Mouse (Mus musculus) cerebellum, adult 2 months (tissue): Measurements from ENCODE around the gene Cdc42bpa. TPM values are rescaled to one million over a fixed set of nuclear protein-coding genes. Genes with fewer than 3 reads are reported as not detected.

ENCODE experiments used
- DNase-seq, 2 experiments: peaks; one replicate each; pipeline ENCODE4 v3.0.0; 2021
- H3K27ac ChIP-seq: fragments of 200-500 bp; 2 replicates; pipeline ENCODE4 v1.5.1; 2012; ENCODE audit warnings: low read length, control low read depth, inconsistent platforms; ENCODE audit not compliant: insufficient read depth
- H3K27me3 ChIP-seq: fragments of 200-500 bp; 2 replicates; pipeline ENCODE4 v1.6.1; 2012; ENCODE audit warnings: inconsistent platforms, mild to moderate bottlenecking, low read length, moderate library complexity; ENCODE audit not compliant: control insufficient read depth, insufficient read depth
- H3K4me1 ChIP-seq: fragments of 200-500 bp; 2 replicates; pipeline ENCODE4 v1.6.1; 2011; ENCODE audit warnings: low read length; ENCODE audit not compliant: control insufficient read depth, insufficient read depth
- H3K4me3 ChIP-seq: fragments of 200-500 bp; replicated peaks from 2 replicates; pipeline ENCODE3; 2011; ENCODE audit warnings: mild to moderate bottlenecking, low read depth, low read length, control low read depth; ENCODE audit not compliant: insufficient read depth
- CTCF ChIP-seq: fragments of 200-500 bp; IDR thresholded peaks from 2 replicates; pipeline ENCODE4 v1.5.1; 2011; ENCODE audit warnings: low read depth, mild to moderate bottlenecking, control low read depth, low read length, moderate library complexity, borderline replicate concordance; ENCODE audit not compliant: insufficient read depth
- POLR2A ChIP-seq: fragments of 200-500 bp; IDR thresholded peaks from 2 replicates; pipeline ENCODE4 v1.6.1; 2011; ENCODE audit warnings: low read length, control low read depth, borderline replicate concordance; ENCODE audit not compliant: insufficient read depth
- WGBS: fragments of 180-500 bp; shearing (Covaris S2); methylation state at CpG from one replicate; pipeline ENCODE4 v1.1.7; 2018; 5-methylcytosine and 5-hydroxymethylcytosine counted together
- polyA plus RNA-seq: library from polyadenylated mRNA; depleted of rRNA; stranded (reverse); fragments of >200 nt; gene quantifications from 2 replicates; pipeline ENCODE4 v1.2.3, GENCODE M21; 2012

Gene Cdc42bpa
- polyA plus RNA-seq, 1 experiment: 145 TPM

DNA sequence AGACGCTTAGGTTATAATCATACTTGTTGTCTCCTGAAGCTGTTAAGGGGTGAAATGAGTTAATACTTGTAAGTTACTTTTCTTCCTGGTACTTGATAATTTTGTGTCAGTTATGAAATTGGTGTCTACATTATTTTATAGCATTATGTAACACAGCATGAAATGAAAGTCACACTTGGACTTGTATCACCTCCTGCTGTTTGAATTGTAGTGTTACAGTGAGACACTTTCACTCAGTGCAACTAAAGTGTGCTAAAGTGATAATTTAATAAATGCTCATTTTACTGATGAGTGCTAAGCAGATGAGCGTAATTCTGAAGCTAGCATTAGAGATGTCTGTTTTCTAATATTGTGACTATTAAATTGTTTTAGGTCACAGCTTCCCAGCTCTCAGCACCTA, 180.7 kb downstream of the Cdc42bpa start:
- no peak overlapping the region for H3K4me3 ChIP-seq
- H3K27me3 ChIP-seq: no peaks in the 10 kb centered on the region
- H3K4me1 ChIP-seq: no peaks in the 10 kb centered on the region
- DNase-seq: no peak
- WGBS: 89% methylated on average over 2 of the region's 2 CpGs
- no peak overlapping the region for H3K27ac ChIP-seq
- no peak for TF ChIP-seq POLR2A
- no peak for TF ChIP-seq CTCF

DNA sequence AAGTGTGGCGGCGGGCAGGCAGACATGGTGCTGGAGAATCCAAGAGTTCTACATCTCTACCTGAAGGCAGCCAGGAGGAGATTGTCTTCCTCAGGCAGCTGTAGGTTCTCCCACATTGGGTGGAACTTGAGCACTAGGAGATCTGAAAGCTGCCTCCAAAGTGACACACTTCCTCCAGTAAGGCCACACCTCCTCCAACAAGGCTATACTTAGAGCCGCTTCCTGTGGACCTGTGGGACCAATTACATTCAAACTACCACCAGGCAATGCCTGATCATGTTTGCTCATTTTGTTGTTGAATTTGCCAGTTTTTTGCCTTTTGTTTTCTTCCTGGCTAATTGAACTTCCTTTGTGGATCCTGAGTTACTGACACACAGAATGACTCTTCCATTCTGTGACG, 187.8 kb downstream of the Cdc42bpa start:
- H3K27ac ChIP-seq: no peak overlapping the region
- no peak for DNase-seq
- 88% methylated on average over 4 of the region's 4 CpGs for WGBS
- TF ChIP-seq POLR2A: no peak
- no peaks in the 10 kb centered on the region for H3K27me3 ChIP-seq
- H3K4me1 ChIP-seq: no peaks in the 10 kb centered on the region
- no peak overlapping the region for H3K4me3 ChIP-seq

DNA sequence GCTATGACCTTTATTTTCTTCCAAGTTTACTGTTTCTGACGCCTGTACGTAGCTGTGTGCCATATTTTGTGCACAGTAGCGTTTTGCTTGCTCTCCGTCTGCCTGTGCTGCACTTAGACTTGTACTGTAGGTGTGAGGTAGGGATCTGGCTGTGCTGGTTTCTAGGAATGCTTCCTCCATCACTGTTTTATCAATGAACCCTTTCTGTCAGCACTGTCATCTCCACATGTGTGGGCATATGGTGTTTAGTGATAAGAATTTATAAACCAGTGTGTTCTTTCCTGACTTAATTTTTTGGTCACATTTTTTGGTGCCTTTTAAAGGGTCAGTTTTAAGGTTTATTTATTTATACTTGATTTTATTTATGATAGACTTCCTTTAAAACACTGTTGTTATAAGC, 188.3 kb downstream of the Cdc42bpa start:
- no peak for TF ChIP-seq CTCF

DNA sequence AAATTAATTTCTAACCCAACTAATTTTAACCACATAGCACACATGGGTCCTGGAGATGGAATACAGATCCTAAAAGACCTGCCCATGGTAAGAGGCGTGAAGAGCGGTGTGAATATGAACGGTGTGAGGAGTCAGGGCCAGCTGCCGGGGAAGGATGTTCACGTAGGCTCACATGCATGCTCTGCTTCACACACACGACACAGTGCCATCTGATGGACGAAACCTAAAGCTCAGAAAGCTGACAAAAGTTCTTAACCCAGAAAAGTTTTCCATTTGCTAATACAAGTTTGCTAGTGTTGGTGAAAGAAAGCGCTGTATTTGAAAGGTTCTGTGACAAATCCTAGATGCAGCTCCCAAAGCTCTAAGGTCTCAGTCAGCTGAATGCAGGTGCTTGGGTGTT, 190.9 kb downstream of the Cdc42bpa start:
- H3K27ac ChIP-seq: no peak overlapping the region
- WGBS: 65% methylated on average over 8 of the region's 8 CpGs
- no peaks in the 10 kb centered on the region for H3K4me1 ChIP-seq
- H3K4me3 ChIP-seq: no peak overlapping the region
- TF ChIP-seq POLR2A: no peak
- TF ChIP-seq CTCF: peak; percentile 27; the same call in 1 of the 2 replicates
- DNase-seq: no peak
- H3K27me3 ChIP-seq: no peaks in the 10 kb centered on the region

More for the DNA sequence above, 188.3 kb downstream of the Cdc42bpa start:
- no peaks in the 10 kb centered on the region for H3K4me1 ChIP-seq
- no peaks in the 10 kb centered on the region for H3K27me3 ChIP-seq
- no peak overlapping the region for H3K27ac ChIP-seq
- 95% methylated on average over 4 of the region's 4 CpGs for WGBS
- DNase-seq: no peak
- H3K4me3 ChIP-seq: no peak overlapping the region

DNA sequence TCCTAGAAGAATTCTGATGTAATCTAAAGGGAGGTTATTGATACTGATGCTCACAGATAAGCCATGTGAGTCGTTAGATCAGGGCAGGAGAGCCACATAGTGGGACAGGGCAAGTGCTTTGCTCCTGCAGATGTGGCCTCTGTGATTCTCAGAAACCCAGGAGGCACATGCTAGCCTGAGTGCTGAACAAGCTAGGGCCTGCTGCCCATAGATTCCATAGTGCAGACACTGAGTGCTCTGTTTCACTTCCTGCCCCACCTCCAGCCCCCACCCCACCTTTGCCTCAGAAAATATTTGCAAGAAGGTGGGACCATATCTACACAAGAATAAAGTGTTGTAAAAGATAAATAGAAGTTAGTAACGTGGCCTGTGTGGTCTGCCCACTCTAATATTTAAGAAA, 198.4 kb downstream of the Cdc42bpa start:
- 90% methylated on average over 2 of the region's 2 CpGs for WGBS
- no peak for TF ChIP-seq POLR2A
- TF ChIP-seq CTCF: no peak
- H3K4me1 ChIP-seq: peaks cover 9% of the 10 kb centered on the region
- no peak for DNase-seq
- H3K27ac ChIP-seq: no peak overlapping the region
- no peak overlapping the region for H3K4me3 ChIP-seq
- H3K27me3 ChIP-seq: no peaks in the 10 kb centered on the region

DNA sequence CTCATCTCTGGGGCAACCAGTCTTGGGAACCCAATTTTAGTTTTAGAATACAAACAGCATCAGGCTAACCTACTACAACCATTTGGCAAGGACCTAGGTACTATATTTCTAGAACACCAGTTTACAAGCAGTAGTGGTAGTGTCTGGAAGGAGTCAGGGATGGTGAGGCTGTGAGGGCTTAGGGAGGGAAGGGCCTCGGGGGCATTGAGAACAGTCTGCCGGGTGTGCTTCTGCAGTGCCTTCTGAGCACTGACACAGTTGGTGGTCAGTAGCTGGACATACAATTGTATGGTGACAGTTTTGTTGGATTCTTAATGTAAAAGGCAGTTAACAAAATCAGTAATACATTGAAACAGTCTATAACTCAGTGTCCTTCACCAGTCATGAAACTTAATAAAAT, 200.3 kb downstream of the Cdc42bpa start:
- Histone ChIP-seq H3K4me1 (peaks cover 9% of the 10 kb centered on the region), H3K4me3 (no peak overlapping the region), H3K27ac (no peak overlapping the region), H3K27me3 (no peaks in the 10 kb centered on the region)
- DNase-seq: no peak
- WGBS: 23% methylated on average over 2 of the region's 2 CpGs
- TF ChIP-seq CTCF (no peak), POLR2A (no peak)

DNA sequence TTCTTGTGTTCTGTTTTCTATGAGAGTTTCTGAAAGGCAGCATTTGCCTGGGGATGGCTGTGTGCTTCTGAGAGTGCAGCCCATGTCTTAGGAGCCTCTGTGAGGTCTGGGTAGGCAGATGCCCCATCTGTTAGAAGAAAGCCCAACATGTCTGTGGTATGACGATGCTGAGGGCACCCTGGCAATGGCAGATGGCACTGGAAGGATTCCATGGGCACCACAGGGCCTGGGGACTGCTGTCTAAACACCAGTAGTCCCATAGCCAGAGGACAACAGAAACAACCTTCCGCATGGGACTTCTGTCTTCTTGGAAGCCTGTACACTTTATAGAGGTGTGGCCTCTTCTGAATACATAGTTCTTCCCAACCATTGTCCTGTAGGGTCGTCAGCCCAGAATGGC, 200.9 kb downstream of the Cdc42bpa start:
- Histone ChIP-seq H3K4me1 (peaks cover 9% of the 10 kb centered on the region), H3K4me3 (no peak overlapping the region), H3K27ac (no peak overlapping the region), H3K27me3 (no peaks in the 10 kb centered on the region)
- 9% methylated on average over 3 of the region's 3 CpGs for WGBS
- DNase-seq: peak; percentile 49 to 65
- TF ChIP-seq POLR2A: no peak
- no peak for TF ChIP-seq CTCF

DNA sequence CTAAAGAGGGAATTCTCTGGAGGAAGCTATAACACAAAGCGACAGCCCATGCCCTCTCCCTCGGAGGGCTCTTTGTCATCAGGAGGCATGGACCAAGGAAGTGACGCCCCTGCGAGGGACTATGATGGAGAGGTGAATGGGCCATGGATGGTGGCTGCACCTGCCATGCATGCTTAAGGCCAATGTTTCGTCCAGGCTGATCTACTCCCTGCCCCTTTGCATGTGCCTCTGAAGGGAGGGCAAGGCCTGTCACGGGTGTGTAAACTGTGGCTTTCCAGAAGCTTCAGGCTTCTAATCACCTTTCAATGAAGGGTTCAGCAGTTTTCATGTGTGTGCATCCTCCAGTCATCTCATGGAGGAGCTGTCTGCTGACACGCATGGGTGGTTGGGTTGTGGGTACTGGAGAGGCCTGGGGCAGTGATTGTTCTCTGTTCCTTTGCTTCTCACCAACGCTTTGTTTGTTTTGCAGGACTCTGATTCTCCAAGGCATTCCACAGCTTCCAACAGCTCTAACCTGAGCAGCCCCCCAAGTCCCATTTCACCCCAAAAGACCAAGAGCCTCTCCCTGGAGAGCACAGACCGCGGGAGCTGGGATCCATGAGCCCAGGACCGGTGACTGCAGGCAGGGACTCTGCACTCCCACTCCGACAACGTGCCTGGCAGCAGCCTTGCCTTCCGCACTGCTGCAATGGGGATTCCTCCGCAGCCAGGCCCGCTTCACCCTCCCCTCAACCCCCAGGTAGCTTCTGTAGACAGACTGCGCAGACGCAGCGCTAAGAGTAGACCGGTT, 201.5 kb downstream of the Cdc42bpa start:
- H3K4me1 ChIP-seq: peaks cover 9% of the 10 kb centered on the region
- no peak for DNase-seq
- no peak overlapping the region for H3K4me3 ChIP-seq
- TF ChIP-seq POLR2A: no peak
- TF ChIP-seq CTCF: no peak
- H3K27me3 ChIP-seq: no peaks in the 10 kb centered on the region
- no peak overlapping the region for H3K27ac ChIP-seq
- 81% methylated on average over 20 of the region's 20 CpGs for WGBS
